Mouse (Mus musculus): ENCODE measurements around the gene Pla2g12b.
"Not testable (repeated sequence)": the region's sequence is repeated elsewhere in the genome, so short reads cannot be mapped to it uniquely, and the experiment has no call there.

Gene Pla2g12b

GRCm38 (mm10) chr10:59402899-59403792 is at the start of gene Pla2g12b:
TSS of gene Pla2g12b (plus strand) at chr10:59403660.
- no peak for DNase-seq

GRCm38 (mm10) chr10:59354120-59354519 is 49.3 kb upstream of the Pla2g12b start:
- no peak for DNase-seq

DNA sequence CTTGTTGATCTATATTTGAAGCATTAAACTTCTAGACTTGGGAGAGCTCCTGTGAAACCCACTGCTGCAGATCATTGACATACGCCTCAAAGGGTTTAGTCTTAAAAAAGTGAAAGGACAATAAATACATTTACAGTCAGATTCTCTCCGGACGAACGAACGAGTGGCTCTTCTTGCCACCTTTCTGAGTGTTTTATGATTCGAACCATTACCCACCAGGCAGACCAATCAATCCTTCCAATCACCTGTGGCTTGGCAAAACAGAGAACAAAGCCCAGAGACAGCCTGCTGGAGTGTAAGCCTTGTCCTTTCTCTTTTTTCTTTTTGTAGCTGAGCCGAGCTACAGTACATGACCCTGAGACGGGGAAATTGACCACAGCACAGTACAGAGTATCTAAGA is 48.4 kb upstream of the Pla2g12b start:
- no peak for DNase-seq

GRCm38 (mm10) chr10:59358744-59359143 is 44.7 kb upstream of the Pla2g12b start:
- DNase-seq: no peak

GRCm38 (mm10) chr10:59363208-59363607 is 40.3 kb upstream of the Pla2g12b start:
- no peak for DNase-seq

- no peak for DNase-seq
Observed at GRCm38 (mm10) chr10:59364551-59364950, 38.9 kb upstream of the Pla2g12b start.

DNA sequence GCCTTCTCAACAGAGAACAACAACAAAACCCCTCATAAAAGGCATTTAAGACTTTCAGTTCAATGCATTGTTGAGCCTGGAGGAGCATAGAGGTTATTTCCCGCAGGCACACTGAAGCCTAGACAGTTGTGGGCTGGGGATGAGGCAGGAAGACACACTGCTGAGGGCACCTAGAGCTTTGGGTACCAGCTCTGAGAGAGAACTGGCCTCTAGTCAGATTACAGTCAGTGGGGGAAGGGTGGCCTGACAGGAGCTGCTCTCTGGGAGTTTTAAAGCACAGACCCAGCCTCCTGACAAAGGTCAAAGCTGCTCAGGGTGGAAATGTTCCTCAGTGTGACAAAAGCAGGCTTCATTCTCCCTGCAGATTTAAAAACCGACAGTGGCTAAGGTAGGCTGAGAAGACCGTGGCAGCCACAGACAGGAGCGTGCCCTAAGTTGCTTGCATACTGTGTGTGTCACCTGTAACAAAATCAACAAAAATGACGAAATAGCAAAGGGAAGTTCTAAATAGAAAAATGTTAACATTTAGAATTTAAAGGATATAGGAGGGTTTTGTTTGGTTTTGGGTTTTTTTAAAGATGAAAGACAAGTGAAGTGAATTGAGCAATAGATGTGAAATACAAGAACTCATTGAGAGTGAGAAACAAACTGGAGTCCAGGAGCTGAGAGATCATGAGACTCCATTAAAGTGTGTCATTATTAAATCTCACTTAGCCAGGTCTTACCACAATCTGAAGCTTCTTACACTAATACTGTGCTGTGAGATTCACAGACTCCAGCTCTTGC is 37.5 kb upstream of the Pla2g12b start:
- DNase-seq: no peak

DNA sequence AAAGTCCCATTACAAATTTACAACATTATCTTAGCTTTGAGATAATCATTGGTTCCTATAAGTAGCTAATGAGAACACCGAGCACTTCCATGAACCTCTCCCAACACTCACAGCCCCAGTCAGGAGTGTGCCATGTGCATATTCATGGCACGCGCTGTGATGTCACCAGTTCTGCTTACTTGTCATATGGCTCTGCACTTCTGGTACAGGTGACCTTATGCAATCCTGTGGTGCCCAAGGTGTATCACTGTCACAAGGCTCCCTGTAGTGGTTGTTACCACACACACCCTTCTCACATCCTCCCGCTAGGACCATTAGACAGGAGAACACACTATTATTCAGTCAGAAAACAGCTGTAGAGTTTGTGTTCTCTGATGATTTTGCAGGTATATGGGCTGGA is 36.7 kb upstream of the Pla2g12b start:
- DNase-seq: no peak

- DNase-seq: no peak
Observed at GRCm38 (mm10) chr10:59367206-59367605, 36.3 kb upstream of the Pla2g12b start.

GRCm38 (mm10) chr10:59368729-59369128 is 34.7 kb upstream of the Pla2g12b start:
- DNase-seq: no peak

- no peak for DNase-seq
Observed at GRCm38 (mm10) chr10:59369426-59369825, 34.0 kb upstream of the Pla2g12b start.

- DNase-seq: no peak
Observed at GRCm38 (mm10) chr10:59377906-59378305, 25.6 kb upstream of the Pla2g12b start.

DNA sequence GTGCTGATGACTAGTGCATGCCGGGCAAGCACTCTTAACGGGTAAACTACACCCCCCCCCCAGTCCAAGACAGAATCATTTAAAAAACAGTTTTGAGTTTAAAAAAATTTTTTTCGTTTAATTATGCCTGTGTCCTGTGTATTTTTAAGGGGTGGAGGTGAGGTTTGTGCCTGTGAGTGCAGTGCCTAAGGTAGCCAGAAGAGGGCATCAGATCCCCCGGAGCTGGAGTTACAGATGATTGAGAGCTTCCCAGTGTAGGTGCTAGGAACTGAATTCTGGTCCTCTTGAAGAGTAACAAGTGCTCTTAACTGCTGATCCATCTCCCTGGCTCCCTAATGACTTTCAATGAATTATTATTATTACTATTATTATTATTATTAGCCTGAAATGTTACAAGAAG is 24.7 kb upstream of the Pla2g12b start:
- DNase-seq: no peak

DNA sequence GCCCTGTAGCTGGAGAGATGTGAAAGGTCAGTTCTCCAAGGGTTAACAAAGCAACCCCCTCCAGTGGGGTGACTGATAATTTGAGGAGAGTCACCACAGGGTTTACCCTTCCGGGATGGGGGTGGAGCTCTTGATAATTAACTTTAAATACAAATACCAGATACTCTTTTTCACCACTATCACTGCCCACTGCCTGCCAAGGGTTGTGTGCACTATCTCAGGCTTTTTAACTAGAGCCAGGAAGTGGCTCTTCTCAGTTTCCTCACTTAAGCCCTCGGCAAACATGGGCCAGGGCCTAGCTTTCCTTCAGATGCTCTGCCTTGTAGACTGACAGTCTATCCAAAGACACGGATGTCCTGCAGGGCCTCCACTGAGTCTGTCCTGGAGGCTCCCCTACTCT is 23.5 kb upstream of the Pla2g12b start:
- DNase-seq: no peak

GRCm38 (mm10) chr10:59380411-59380821 is 23.0 kb upstream of the Pla2g12b start:
- DNase-seq: no peak

DNA sequence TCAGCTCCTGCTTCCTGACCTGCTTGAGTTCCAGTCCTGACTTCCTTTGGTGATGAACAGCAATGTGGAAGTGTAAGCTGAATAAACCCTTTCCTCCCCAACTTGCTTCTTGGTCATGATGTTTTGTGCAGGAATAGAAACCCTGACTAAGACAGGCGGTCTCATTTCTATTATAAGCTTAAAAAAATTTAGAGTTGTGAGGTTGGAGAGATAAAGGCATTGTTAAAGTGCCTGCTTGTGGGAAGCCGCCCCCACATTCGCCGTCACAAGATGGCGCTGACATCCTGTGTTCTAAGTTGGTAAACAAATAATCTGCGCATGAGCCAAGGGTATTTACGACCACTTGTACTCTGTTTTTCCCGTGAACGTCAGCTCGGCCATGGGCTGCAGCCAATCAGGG is 21.9 kb upstream of the Pla2g12b start:
- not testable (repeated sequence) for DNase-seq

DNA sequence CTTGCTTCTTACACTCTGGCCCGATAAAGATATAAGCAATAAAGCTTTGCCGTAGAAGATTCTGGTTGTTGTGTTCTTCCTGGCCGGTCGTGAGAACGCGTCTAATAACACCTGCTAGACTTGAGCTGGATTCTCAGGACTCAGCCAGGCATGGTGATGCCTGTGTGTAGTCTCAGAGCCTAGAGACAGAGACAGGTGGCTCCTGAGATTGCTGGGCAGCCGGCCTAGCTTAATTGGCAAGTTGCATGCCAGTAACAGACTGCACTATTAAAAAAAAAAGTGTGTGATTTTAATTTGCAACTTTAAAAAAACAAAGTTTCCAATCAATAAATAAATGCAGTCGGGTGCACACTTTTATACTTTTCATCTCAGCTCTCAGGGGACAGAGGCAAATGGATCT is 16.5 kb upstream of the Pla2g12b start:
- no peak for DNase-seq

DNA sequence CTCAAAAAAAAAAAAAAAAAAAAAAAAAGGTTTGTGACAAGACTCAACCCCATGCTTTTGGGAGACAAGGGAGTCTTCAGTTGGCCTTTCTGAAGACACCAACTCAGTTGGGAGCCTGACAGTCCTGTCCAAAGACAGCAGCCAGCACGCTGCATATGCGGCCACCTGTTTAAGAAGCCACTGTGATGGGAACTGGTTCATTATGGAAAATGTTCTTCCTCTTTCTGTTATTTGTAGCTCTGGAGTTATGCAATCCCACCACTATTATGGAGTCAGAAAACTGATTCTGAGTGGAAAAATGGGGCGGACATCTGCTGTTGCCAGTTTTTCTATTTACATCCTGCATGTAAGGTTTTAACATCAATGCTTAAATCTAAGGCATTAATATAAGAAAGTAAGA is 13.8 kb upstream of the Pla2g12b start:
- no peak for DNase-seq

DNA sequence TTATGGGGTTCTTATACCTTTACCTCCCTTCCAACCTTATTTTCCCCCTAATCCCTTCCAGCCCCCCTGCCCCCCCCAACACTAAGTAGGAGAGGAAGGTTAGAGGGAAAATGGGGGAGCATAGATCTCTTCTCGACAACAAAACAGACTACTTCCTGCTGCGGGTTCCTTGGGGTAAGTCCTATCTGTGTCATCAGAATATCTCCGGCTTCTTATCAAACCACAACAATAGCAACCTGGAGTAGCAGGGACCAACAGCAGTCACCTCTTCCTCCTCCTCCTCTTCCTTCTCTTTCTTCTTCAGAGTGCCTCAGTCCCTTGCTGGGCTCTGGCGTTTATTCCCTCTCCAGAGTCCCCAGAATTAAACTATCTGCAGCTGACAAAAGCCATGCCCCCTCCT is 11.6 kb upstream of the Pla2g12b start:
- DNase-seq: no peak

- DNase-seq: not testable (repeated sequence)
Observed at GRCm38 (mm10) chr10:59395461-59395860, 8.0 kb upstream of the Pla2g12b start, which contains the start of gene Gm10273. TSS of gene Gm10273 (plus strand) at chr10:59395632.

DNA sequence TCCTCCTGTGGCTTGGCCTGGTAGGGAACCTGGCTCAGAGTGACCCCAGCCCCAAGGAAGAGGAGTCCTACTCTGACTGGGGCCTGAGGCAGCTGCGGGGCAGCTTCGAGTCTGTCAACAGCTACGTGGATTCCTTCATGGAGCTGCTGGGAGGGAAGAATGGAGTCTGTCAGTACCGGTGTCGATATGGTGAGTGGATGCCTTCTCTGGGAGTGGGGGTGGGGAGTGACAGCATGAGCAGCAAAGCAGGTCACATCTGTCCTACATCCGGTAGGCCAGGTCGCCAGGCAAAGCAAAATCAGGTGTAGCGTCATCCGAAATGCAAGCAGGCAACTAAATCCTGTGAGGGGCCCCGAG is 311 bp downstream of the Pla2g12b start:
- DNase-seq: no peak

- no peak for DNase-seq
Observed at GRCm38 (mm10) chr10:59408499-59408898, 5.0 kb downstream of the Pla2g12b start.

DNA sequence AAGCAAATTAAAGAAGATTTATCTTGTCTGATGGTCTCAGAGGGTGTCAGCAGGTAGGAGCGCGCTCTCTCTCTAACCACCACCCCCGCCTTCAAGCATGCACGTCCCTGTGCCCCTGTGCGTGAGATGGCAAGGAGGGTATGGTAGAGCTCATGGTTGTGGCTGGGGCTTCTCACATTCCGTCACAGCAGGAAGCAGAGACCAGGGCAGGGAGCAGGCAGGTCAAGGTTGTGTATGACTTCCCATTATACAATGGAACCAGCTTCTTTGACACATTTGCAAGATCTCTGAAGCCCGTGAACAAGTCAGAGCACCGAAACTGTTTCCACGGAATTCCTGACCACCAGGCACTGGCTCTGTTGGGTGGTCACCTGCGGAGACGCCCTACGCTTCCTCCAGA is 6.8 kb downstream of the Pla2g12b start:
- no peak for DNase-seq

DNA sequence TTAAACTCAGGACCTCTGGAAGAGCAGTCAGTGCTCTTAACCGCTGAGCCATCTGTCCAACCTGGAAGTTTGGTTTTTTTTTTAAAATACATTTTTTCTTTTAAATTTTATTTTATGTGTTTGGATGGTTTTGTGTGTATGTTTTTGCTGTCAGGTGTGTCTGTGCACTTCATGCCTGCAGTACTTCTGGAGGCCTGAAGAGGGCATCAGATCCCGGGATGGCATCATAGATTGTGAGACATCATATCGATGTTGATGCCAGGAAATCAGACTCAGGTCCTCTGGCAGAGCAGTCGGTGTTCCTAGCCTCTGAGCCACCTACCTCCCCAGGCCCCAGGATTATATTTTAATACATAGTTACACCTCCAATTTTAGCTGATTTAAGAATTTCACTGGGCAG is 10.3 kb downstream of the Pla2g12b start:
- no peak for DNase-seq
